Mouse (Mus musculus): ENCODE data around the gene Capn5. TPM values are rescaled to one million over a fixed set of nuclear protein-coding genes. Genes with fewer than 3 reads are reported as not detected.

Gene Capn5
- polyA plus RNA-seq, 1 experiment from 2014 or later: 6.4 TPM

GRCm38 (mm10) chr7:98153892-98154291 is 24.2 kb downstream of the Capn5 start:
- Histone ChIP-seq H3K4me3 (no peak overlapping the region), H3K9me3 (replicated peaks) (no peaks in the 10 kb centered on the region), H3K36me3 (no peaks in the 10 kb centered on the region), H3K27me3 (ENCODE audit: low read depth, poor library complexity, severe bottlenecking) (no peaks in the 10 kb centered on the region), H3K27ac (replicated peaks) (no peak overlapping the region), H3K4me1 (peaks cover 58% of the 10 kb centered on the region)
- no peak for DNase-seq (ENCODE audit: low spot score)
- 82% methylated on average over 5 of the region's 5 CpGs for WGBS

GRCm38 (mm10) chr7:98153345-98153744 is 24.7 kb downstream of the Capn5 start:
- H3K36me3 ChIP-seq: no peaks in the 10 kb centered on the region
- DNase-seq (ENCODE audit: low spot score): no peak
- H3K27me3 ChIP-seq (ENCODE audit: low read depth, poor library complexity, severe bottlenecking): no peaks in the 10 kb centered on the region
- H3K9me3 ChIP-seq (replicated peaks): no peaks in the 10 kb centered on the region
- H3K27ac ChIP-seq (replicated peaks): no peak overlapping the region
- H3K4me3 ChIP-seq: no peak overlapping the region
- peaks cover 61% of the 10 kb centered on the region for H3K4me1 ChIP-seq
- 40% methylated on average over 3 of the region's 3 CpGs for WGBS

GRCm38 (mm10) chr7:98152400-98152799 is 25.7 kb downstream of the Capn5 start:
- 70% methylated on average over 8 of the region's 8 CpGs for WGBS
- H3K4me3 ChIP-seq: no peak overlapping the region
- H3K27ac ChIP-seq (replicated peaks): no peak overlapping the region
- no peaks in the 10 kb centered on the region for H3K27me3 ChIP-seq (ENCODE audit: low read depth, poor library complexity, severe bottlenecking)
- peaks cover 65% of the 10 kb centered on the region for H3K4me1 ChIP-seq
- H3K36me3 ChIP-seq: no peaks in the 10 kb centered on the region
- DNase-seq (ENCODE audit: low spot score): no peak
- H3K9me3 ChIP-seq (replicated peaks): no peaks in the 10 kb centered on the region

GRCm38 (mm10) chr7:98150525-98150924 is 27.5 kb downstream of the Capn5 start:
- peak overlapping the region; percentile 58 for H3K27ac ChIP-seq (replicated peaks)

GRCm38 (mm10) chr7:98149802-98150201 is 28.3 kb downstream of the Capn5 start:
- Histone ChIP-seq H3K36me3 (no peaks in the 10 kb centered on the region), H3K27me3 (ENCODE audit: low read depth, poor library complexity, severe bottlenecking) (no peaks in the 10 kb centered on the region), H3K27ac (replicated peaks) (peak overlapping the region; percentile 58; the same call in 1 of the 2 replicates), H3K4me3 (no peak overlapping the region), H3K4me1 (peaks cover 59% of the 10 kb centered on the region), H3K9me3 (replicated peaks) (no peaks in the 10 kb centered on the region)
- WGBS: 25% methylated on average over 3 of the region's 3 CpGs
- no peak for DNase-seq (ENCODE audit: low spot score)

More at GRCm38 (mm10) chr7:98150525-98150924, 27.5 kb downstream of the Capn5 start:
- no peak overlapping the region for H3K4me3 ChIP-seq
- H3K27me3 ChIP-seq (ENCODE audit: low read depth, poor library complexity, severe bottlenecking): no peaks in the 10 kb centered on the region
- H3K9me3 ChIP-seq (replicated peaks): no peaks in the 10 kb centered on the region
- peaks cover 63% of the 10 kb centered on the region for H3K4me1 ChIP-seq
- WGBS: 40% methylated on average over 5 of the region's 5 CpGs
- no peaks in the 10 kb centered on the region for H3K36me3 ChIP-seq
- no peak for DNase-seq (ENCODE audit: low spot score)

- Histone ChIP-seq H3K27me3 (ENCODE audit: low read depth, poor library complexity, severe bottlenecking) (no peaks in the 10 kb centered on the region), H3K4me3 (no peak overlapping the region), H3K27ac (replicated peaks) (0 out of 2 replicates have a peak overlapping the region, but pooled peaks have one; percentile 28), H3K4me1 (peaks cover 56% of the 10 kb centered on the region), H3K9me3 (replicated peaks) (no peaks in the 10 kb centered on the region), H3K36me3 (no peaks in the 10 kb centered on the region)
- no peak for DNase-seq (ENCODE audit: low spot score)
- 76% methylated on average over 10 of the region's 10 CpGs for WGBS
Measured at GRCm38 (mm10) chr7:98148721-98149407, 29.2 kb downstream of the Capn5 start.

GRCm38 (mm10) chr7:98147766-98148165 is 30.3 kb downstream of the Capn5 start:
- Histone ChIP-seq H3K4me1 (peaks cover 58% of the 10 kb centered on the region), H3K27me3 (ENCODE audit: low read depth, poor library complexity, severe bottlenecking) (no peaks in the 10 kb centered on the region), H3K4me3 (no peak overlapping the region), H3K36me3 (no peaks in the 10 kb centered on the region), H3K9me3 (replicated peaks) (no peaks in the 10 kb centered on the region), H3K27ac (replicated peaks) (peak overlapping the region; percentile 46; the same call in 1 of the 2 replicates)
- 70% methylated on average over 8 of the region's 8 CpGs for WGBS
- no peak for DNase-seq (ENCODE audit: low spot score)

GRCm38 (mm10) chr7:98146447-98146845 is 31.6 kb downstream of the Capn5 start:
- no peak overlapping the region for H3K27ac ChIP-seq (replicated peaks)
- no peaks in the 10 kb centered on the region for H3K9me3 ChIP-seq (replicated peaks)
- DNase-seq (ENCODE audit: low spot score): no peak
- H3K4me1 ChIP-seq: peaks cover 58% of the 10 kb centered on the region
- no peak overlapping the region for H3K4me3 ChIP-seq
- WGBS: 85% methylated on average over 8 of the region's 8 CpGs
- no peaks in the 10 kb centered on the region for H3K36me3 ChIP-seq
- H3K27me3 ChIP-seq (ENCODE audit: low read depth, poor library complexity, severe bottlenecking): no peaks in the 10 kb centered on the region

- Histone ChIP-seq H3K27ac (replicated peaks) (no peak overlapping the region), H3K36me3 (no peaks in the 10 kb centered on the region), H3K4me1 (peaks cover 59% of the 10 kb centered on the region), H3K4me3 (no peak overlapping the region), H3K9me3 (replicated peaks) (no peaks in the 10 kb centered on the region), H3K27me3 (ENCODE audit: low read depth, poor library complexity, severe bottlenecking) (no peaks in the 10 kb centered on the region)
- WGBS: 91% methylated on average over 12 of the region's 12 CpGs
- no peak for DNase-seq (ENCODE audit: low spot score)
Measured at GRCm38 (mm10) chr7:98145842-98146446, 32.1 kb downstream of the Capn5 start.

GRCm38 (mm10) chr7:98145402-98145801 is 32.7 kb downstream of the Capn5 start, which contains the start of gene Omp:
TSS of gene Omp (minus strand) at chr7:98145502.
- no peak for DNase-seq (ENCODE audit: low spot score)
- WGBS: 96% methylated on average over 5 of the region's 5 CpGs
- Histone ChIP-seq H3K4me3 (no peak within 1 kb of the TSS), H3K27me3 (ENCODE audit: low read depth, poor library complexity, severe bottlenecking) (no peaks in the 10 kb centered on the region), H3K36me3 (no peaks in the 10 kb centered on the region), H3K4me1 (peaks cover 60% of the 10 kb centered on the region), H3K9me3 (replicated peaks) (no peaks in the 10 kb centered on the region), H3K27ac (replicated peaks) (0 out of 2 replicates have a peak within 1 kb of the TSS, but pooled peaks have one; percentile 13)

GRCm38 (mm10) chr7:98142648-98143047 is 35.4 kb downstream of the Capn5 start:
- 41% methylated on average over 3 of the region's 3 CpGs for WGBS
- Histone ChIP-seq H3K4me1 (peaks cover 48% of the 10 kb centered on the region), H3K27me3 (ENCODE audit: low read depth, poor library complexity, severe bottlenecking) (no peaks in the 10 kb centered on the region), H3K27ac (replicated peaks) (peak overlapping the region; percentile 50; the same call in 1 of the 2 replicates), H3K4me3 (no peak overlapping the region), H3K36me3 (no peaks in the 10 kb centered on the region), H3K9me3 (replicated peaks) (no peaks in the 10 kb centered on the region)
- no peak for DNase-seq (ENCODE audit: low spot score)

GRCm38 (mm10) chr7:98142247-98142646 is 35.8 kb downstream of the Capn5 start:
- DNase-seq (ENCODE audit: low spot score): no peak
- peaks cover 48% of the 10 kb centered on the region for H3K4me1 ChIP-seq
- H3K27me3 ChIP-seq (ENCODE audit: low read depth, poor library complexity, severe bottlenecking): no peaks in the 10 kb centered on the region
- 37% methylated on average over 8 of the region's 8 CpGs for WGBS
- peak overlapping the region; percentile 50; the same call in 1 of the 2 replicates for H3K27ac ChIP-seq (replicated peaks)
- H3K9me3 ChIP-seq (replicated peaks): no peaks in the 10 kb centered on the region
- no peak overlapping the region for H3K4me3 ChIP-seq
- H3K36me3 ChIP-seq: no peaks in the 10 kb centered on the region

GRCm38 (mm10) chr7:98141206-98141605 is 36.9 kb downstream of the Capn5 start:
- Histone ChIP-seq H3K27me3 (ENCODE audit: low read depth, poor library complexity, severe bottlenecking) (no peaks in the 10 kb centered on the region), H3K4me3 (no peak overlapping the region), H3K27ac (replicated peaks) (peak overlapping the region; percentile 50), H3K9me3 (replicated peaks) (no peaks in the 10 kb centered on the region), H3K4me1 (peaks cover 47% of the 10 kb centered on the region), H3K36me3 (no peaks in the 10 kb centered on the region)
- DNase-seq (ENCODE audit: low spot score): no peak
- 65% methylated on average over 3 of the region's 3 CpGs for WGBS

Measured in midbrain, embryonic 10.5 days (tissue).